Mouse (Mus musculus) right cerebral cortex, postnatal 14 days (tissue): Measurements from ENCODE around the gene Unc13b.
A peak's percentile ranks its signal among the peaks of the same experiment; 100 is the strongest.
"Not testable (repeated sequence)": the region's sequence is repeated elsewhere in the genome, so short reads cannot be mapped to it uniquely, and the experiment has no call there.

Source experiments
- DNase-seq: peaks from one replicate; pipeline ENCODE4 v3.0.0; 2022

Unc13b gene

DNA sequence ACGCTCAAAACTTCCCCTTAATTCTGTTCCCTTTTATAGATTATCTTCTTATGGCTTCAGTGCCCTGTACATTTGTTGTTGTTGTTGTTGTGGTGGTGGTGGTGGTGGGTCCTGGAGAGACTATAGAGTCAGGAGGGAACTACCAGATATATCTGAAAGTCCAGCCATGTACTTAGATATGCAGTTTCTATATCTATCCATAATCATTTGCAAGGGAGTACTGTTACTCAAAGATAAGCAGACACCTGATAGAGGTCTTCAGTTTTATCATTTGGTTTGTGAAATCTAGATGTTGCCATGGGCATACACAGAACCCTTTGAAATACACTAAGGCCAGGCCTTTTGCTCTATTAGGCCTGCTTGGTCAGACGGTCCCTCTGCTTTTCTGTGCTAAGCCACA, 55.8 kb downstream of the Unc13b start:
- no peak for DNase-seq

- peak; percentile 61 for DNase-seq
These were observed 56.2 kb downstream of the Unc13b start for GRCm38 (mm10) chr4:43114946-43115345.

- no peak for DNase-seq
These were observed 57.5 kb downstream of the Unc13b start for GRCm38 (mm10) chr4:43116249-43116648.

- no peak for DNase-seq
These were observed 71.0 kb downstream of the Unc13b start for GRCm38 (mm10) chr4:43129750-43130149.

DNA sequence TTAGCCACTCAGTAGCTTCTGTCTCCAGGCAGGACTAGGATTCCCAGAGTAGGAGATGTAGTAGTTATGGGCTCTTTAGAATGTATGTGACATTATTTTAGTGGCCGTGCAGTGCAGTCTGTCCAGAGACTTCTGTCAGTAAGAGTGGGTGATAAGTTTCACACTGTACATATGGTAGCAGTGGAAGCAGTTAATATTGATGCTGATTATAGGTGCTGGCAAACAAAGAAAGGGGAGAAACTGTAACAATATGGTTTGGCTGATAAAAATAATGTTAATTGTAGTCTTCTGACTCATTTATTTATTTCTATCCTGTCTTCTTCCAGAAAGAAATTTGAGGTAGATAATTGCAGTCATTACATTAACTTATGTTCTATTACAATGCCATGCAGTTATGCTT, 83.9 kb downstream of the Unc13b start:
- DNase-seq, result no peak

DNA sequence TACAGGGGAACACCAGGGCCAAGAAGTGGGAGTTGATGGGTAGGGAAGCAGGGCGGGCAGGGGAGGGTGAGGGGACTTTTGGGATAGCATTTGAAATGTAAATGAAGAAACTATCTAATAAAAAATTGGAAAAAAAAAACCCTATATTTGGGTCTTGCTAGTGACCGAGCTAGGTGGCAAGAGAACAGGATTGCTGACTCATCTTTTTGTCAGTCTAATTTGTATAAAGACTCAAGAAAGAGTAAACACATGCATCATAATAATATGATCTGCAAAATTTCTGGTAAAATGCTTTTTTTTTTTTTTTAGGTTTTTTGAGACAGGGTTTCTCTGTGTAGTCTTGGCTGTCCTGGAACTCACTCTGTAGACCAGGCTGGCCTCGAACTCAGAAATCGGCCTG, 93.7 kb downstream of the Unc13b start:
- DNase-seq, result not testable (repeated sequence)

DNA sequence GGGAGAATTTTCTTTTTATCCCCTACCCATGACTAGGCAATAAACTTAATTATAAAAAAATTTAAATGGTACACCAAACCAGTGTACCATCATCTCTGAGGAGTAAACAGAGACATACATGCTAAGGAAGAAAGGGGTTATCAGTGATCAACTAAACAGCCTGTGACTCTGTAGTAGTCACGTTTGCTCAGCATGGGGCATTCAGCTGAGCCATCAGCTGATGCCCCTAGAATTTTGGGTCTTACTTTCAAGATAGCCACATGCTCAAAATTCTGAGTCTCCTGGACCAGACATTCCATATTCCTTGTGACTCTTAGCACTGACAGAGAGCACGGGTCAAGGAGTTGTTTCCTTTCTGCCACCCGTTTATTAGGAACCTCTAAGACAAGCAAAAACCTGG, 101.3 kb downstream of the Unc13b start:
- no peak for DNase-seq

- no peak for DNase-seq
These were observed 102.4 kb downstream of the Unc13b start for GRCm38 (mm10) chr4:43161124-43161657.

DNA sequence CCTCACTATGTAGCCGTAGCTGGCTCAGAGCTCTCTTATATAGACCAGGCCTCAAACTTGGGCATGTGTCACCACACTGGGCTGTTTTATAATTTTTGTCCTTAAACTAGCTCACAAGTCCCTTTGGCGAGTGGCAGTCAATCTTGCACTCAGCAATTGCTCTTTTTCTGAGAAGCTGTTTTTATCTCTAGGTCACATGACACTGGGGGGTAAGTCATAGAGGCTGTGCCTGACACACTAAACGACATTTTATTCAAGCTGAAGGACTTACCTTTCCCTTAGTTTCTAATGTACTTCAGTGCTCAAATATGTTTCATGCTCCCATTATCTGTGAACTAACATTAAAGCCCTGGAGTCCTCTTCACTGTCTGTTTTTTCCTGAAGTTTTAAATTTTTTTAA, 104.5 kb downstream of the Unc13b start:
- DNase-seq, result no peak

DNA sequence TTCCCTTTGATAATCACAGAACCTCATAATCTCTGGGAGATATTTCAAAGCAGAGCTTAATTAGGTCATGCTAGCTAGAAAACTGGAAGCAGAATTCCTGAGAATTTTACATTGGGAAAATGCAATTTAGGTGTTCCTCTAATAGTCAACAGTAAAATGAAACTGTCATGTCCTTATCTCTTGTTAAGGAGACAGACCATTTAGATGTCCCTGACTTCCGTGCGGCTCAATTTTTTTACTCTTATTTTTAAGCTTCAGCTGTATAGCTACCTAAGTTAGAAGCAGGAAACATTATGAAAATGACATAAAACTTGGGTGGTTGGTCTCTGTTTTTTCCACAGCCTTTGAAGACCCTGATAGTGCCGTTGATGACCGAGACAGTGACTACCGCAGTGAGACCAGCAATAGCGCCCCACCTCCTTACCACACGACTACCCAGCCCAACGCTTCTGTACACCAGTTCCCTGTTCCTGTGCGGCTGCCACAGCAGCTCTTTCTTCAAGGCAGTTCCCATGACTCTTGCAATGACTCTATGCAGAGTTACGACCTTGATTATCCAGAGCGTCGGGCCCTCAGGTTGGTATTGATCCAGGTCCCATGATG, 106.8 kb downstream of the Unc13b start:
- DNase-seq, result no peak

DNA sequence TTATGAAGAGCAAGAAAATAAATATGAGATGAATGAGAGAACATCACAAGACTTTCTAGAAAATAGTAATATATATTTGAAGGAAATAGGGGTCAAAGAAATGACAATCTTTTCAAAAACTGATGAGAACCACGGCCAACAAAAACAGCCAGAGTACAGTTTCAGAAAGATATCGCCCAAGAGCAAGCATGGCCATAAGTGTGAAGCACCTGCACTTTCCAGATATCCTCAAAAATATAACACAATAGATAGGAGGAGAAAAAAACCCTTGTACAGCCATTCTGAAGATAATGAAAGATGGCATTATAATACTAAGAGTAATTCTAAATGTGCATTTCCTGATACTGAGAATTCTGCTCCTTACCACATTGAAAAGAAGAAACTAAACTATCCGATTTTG, 111.3 kb downstream of the Unc13b start:
- DNase-seq, result no peak

DNA sequence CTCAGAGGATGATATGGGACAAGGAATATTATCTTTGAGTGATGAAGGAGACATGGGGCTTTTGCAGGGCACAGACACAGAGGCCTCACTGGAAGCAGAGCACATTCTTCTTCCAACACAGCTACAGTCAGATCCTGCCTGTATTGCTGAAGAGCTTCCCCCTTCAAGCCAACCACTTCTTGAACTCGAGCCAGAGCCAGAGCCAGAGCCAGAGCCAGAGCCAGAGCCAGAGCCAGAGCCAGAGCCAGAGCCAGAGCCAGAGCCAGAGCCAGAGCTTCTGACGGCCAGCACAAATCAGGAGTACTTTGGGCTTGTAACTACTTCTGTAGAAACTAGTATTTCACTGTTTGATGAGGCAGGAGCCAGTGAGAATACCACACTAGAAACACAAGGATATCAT, 118.4 kb downstream of the Unc13b start:
- DNase-seq, result peak; percentile 24

DNA sequence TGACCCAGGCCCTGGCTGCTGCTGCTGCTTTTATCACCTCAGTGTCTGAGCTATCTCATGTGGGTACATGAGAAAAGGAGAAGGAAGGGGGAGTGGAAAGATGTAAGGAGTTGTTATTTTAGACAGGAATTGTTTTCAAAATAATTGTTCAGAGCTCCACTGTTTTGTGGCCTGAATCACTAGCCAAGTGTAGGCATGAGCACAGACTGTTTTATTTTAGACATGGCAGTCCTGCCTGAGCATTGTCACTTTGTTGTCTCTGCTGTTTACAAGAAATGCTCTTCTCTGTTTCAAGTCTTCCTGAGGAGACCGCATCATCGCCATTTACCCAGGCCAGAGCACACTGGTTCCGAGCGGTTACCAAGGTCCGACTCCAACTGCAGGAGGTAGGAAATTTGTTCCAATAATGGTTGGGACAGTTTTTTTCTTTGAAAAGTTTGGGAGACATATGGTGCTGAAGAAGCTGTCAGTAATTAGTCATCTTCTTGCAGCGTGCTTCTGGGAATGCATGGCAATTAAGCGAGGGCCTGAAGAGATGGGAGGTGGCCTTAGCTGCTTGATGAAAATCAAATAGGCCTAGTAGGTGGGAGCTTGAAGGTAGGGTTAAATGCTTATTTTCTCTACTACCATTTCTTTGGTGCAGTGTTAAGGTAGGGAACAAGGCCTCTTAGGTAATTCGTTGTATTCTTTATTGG, 123.9 kb downstream of the Unc13b start:
- DNase-seq, result no peak

DNA sequence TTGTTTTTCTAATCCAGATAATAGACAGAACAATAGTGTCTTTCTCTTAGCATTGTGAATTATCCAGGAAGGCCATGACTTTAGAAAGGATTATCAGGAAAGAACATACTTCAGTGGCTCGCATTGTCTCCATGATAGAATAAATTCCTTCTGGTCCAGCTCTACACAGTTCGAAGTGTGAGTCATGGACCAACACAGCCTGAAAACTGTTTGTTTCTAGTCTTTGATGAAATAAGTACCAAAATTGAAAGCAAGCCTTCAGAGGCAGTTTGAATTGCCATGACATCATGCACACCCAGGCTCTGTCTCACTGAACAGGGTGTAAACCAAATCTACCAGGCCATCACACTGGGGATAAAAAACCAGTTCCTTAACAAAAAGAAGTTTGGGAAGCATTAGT, 128.7 kb downstream of the Unc13b start:
- no peak for DNase-seq

- DNase-seq, result no peak
These were observed 130.6 kb downstream of the Unc13b start for GRCm38 (mm10) chr4:43189381-43189780.

DNA sequence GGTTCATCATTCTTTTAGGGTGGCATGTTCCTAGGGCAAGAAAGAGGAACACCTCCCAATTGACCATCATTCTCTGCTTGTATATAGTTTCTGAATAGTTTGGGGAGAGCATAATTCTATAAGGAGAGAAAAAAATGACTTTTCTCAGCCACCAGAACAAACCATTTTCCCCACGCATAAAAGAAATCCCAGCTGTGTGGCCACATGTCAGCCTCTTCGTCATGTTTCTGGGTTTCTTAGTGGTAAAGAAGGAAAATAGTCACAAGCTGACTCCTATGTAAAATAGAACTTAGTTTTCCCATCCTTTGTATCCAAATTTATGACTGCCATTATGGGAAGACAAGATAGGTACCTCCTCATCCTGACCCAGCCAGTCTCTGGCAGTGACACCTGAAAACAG, 146.2 kb downstream of the Unc13b start:
- DNase-seq, result no peak

DNA sequence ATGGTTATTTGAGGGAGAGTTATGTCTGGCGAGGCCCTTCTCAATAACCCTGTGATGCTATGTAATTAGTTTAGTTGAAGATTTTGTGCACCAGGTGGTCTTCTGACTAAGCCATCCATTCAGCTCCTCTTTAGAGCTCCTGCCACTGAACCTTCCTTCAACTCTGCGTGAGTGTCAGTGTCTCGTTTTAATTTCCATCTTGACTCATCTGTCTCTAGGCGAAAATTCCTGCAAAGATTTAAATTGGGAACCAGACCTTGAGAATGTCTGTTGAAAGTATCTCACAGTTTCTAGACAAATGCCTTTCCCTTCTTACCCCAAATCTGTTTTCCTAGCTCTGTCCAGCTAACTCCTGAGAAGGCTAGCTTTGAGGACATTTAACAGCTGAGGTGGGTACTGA, 146.8 kb downstream of the Unc13b start:
- DNase-seq, result no peak

- peak; percentile 35 for DNase-seq
These were observed 148.2 kb downstream of the Unc13b start for GRCm38 (mm10) chr4:43206989-43207388.

GRCm38 (mm10) chr4:43209081-43209579, 150.4 kb downstream of the Unc13b start:
- peak; percentile 66 for DNase-seq

DNA sequence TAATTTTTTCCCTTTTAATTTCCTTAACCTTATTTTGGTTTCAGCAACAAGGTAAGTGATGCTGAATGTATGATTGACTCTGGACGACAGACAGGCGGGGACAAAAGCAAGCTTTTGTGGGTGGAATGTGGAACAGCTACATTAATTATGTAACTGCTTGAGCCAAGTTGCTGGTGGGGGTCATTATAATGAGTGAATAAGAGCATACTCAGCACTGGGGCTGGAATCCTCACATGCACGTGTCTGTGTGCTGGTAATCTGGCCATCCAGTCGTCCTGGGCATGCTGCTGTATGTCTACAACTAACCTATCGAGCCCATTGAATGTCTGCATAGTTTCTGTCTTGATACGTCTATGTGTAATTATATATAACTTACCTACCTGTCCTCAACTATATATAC, 150.9 kb downstream of the Unc13b start:
- no peak for DNase-seq

- no peak for DNase-seq
These were observed 157.7 kb downstream of the Unc13b start for GRCm38 (mm10) chr4:43216491-43216890.

- DNase-seq, result no peak
These were observed 159.2 kb downstream of the Unc13b start for GRCm38 (mm10) chr4:43217997-43218396.

DNA sequence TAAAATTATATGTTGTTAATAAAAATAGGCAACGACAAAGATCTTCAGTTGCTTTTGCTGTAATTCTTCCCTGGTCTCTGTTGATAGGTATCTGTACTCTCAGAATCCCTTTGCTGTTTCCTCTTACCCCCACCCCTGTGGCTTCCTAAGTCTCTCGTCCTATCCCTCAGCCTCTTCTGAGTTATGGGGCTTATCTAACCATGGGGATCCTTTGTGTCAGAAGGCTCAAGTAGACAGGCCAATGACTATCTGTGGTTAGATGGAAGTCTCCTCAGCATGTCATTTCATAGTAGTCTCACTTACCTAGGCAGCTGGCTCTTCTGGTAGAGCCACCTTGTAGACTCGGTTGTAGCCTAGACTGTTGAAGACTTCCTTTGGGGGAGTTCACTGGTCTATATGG, 173.1 kb downstream of the Unc13b start:
- no peak for DNase-seq

DNA sequence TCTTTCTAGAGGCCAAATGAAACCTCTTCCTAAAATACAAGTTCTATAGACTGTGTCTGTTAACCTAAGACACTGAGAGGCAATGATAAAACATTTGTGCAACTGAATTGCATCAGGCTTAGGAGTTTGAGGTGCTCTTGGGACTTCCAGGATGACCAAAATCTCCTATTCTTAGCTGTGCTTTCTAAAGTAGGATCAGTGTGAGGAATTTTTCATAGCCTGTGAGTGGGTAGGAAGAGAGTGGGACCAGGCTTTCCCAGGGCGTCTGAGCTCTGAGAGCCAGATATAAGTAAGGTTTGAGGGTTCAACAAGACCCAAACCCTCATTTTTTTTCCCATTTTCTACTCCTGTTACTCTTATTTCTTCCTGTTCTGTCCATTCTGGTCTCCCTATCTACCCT, 174.2 kb downstream of the Unc13b start:
- DNase-seq, result no peak

DNA sequence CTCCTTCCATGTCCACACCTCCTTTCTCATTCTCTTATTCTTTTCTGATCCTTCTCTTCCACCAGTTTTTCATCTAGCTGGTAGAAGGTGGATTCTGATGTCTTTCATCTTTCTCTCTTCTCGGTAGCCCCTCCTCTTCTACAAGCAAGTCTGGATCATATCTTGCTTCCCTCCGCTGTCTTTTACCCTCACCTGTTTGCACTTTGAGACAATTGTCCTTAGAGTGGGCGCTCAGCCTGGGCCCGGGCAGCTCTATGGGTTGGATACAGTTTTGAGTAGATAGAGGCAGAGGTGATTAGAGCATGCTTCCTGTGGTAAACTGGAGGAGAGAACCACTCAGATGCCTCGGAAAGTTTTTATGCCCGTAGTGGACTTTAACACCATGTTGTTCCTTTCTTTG, 174.7 kb downstream of the Unc13b start:
- no peak for DNase-seq
